Mouse (Mus musculus) forebrain, embryonic 12.5 days (tissue): ENCODE data around the gene Cd2. TPM values are rescaled to one million over a fixed set of nuclear protein-coding genes. Genes with fewer than 3 reads are reported as not detected.

Experiments
- ATAC-seq: fragments of 200-750 bp; cut with Nextera tagmentation; 2 replicates; pipeline ENCODE4 v1.8.0; 2017; ENCODE audit warnings: moderate TSS enrichment; ENCODE audit not compliant: low FRiP score
- H3K27ac ChIP-seq: fragments of 300-500 bp; sonication (generic); 2 replicates; pipeline ENCODE4 v1.5.1; 2016; ENCODE audit warnings: mild to moderate bottlenecking
- H3K27me3 ChIP-seq: fragments of 300-500 bp; sonication (generic); 2 replicates; pipeline ENCODE4 v1.6.1; 2016; ENCODE audit warnings: mild to moderate bottlenecking
- H3K36me3 ChIP-seq: fragments of 300-500 bp; sonication (generic); replicated peaks from 2 replicates; pipeline ENCODE4 v1.6.1; 2016; ENCODE audit warnings: mild to moderate bottlenecking
- H3K4me1 ChIP-seq: fragments of 300-500 bp; sonication (generic); 2 replicates; pipeline ENCODE4 v1.6.1; 2016
- H3K4me2 ChIP-seq: fragments of 300-500 bp; sonication (generic); 2 replicates; pipeline ENCODE4 v1.6.1; 2016; ENCODE audit warnings: mild to moderate bottlenecking, moderate library complexity
- H3K4me3 ChIP-seq: fragments of 300-500 bp; sonication (generic); replicated peaks from 2 replicates; pipeline ENCODE4 v1.5.1; 2016; ENCODE audit warnings: mild to moderate bottlenecking
- H3K9ac ChIP-seq: fragments of 300-500 bp; sonication (generic); 2 replicates; pipeline ENCODE4 v1.6.1; 2016; ENCODE audit warnings: mild to moderate bottlenecking
- H3K9me3 ChIP-seq: fragments of 300-500 bp; sonication (generic); 2 replicates; pipeline ENCODE4 v1.6.1; 2016
- WGBS: fragments of 180-500 bp; shearing (Covaris S2); methylation state at CpG from one replicate; pipeline ENCODE4 v1.1.7; 2016; 5-methylcytosine and 5-hydroxymethylcytosine counted together
- polyA plus RNA-seq: library from polyadenylated mRNA; unstranded; fragments of >200 nt; fragmentation: Nextera tagmentation; extraction: Ambion mirVana; gene quantifications from 2 replicates; pipeline ENCODE4 v1.2.1, GENCODE M21; 2016

Cd2 gene
- polyA plus RNA-seq, 1 experiment from 2014 or later = not detected

- H3K9ac ChIP-seq = no peak overlapping the region
- no peak for ATAC-seq
- no peak overlapping the region for H3K27ac ChIP-seq
- 0 out of 2 replicates have a peak, but pooled peaks cover 2% of the 10 kb centered on the region for H3K4me1 ChIP-seq
- no peak overlapping the region for H3K4me3 ChIP-seq
- H3K36me3 ChIP-seq = no peaks in the 10 kb centered on the region
- H3K27me3 ChIP-seq = no peaks in the 10 kb centered on the region
- no peaks in the 10 kb centered on the region for H3K9me3 ChIP-seq
- no peak overlapping the region for H3K4me2 ChIP-seq
- 89% methylated on average over 19 of the region's 19 CpGs for WGBS
Observed at GRCm38 (mm10) chr3:101290587-101291520, 3.1 kb upstream of the Cd2 start.

DNA sequence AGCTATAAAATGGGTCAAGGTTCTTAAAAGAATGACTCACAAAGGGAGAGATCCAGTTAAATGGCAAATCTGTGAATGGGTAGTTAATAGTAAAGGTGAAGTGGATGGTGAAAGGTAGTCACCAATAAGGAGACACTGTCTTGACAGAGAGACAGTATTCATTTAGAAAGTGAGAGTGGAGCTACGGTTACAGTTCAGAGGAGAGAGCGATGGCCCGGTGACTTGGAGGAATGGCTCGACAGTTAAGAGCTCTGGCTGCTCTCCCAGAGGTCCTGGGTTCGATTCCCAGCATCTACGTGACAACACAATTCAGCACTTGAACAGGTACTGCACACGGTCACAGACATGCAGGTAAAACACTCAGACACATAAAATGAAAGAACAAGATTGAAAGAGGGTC lies 2.3 kb upstream of the Cd2 start:
- 93% methylated on average over 7 of the region's 7 CpGs for WGBS
- Histone ChIP-seq H3K4me3 (no peak overlapping the region), H3K4me2 (no peak overlapping the region), H3K4me1 (0 out of 2 replicates have a peak, but pooled peaks cover 1% of the 10 kb centered on the region), H3K36me3 (no peaks in the 10 kb centered on the region), H3K27ac (no peak overlapping the region), H3K27me3 (no peaks in the 10 kb centered on the region), H3K9me3 (no peaks in the 10 kb centered on the region), H3K9ac (no peak overlapping the region)
- ATAC-seq = no peak

- no peaks in the 10 kb centered on the region for H3K4me1 ChIP-seq
- ATAC-seq = no peak
- no peaks in the 10 kb centered on the region for H3K27me3 ChIP-seq
- no peak overlapping the region for H3K9ac ChIP-seq
- H3K4me3 ChIP-seq = no peak overlapping the region
- H3K36me3 ChIP-seq = no peaks in the 10 kb centered on the region
- no peaks in the 10 kb centered on the region for H3K9me3 ChIP-seq
- no peak overlapping the region for H3K27ac ChIP-seq
- WGBS = 88% methylated on average over 3 of the region's 3 CpGs
- no peak overlapping the region for H3K4me2 ChIP-seq
Observed at GRCm38 (mm10) chr3:101289406-101289805, 1.7 kb upstream of the Cd2 start.

DNA sequence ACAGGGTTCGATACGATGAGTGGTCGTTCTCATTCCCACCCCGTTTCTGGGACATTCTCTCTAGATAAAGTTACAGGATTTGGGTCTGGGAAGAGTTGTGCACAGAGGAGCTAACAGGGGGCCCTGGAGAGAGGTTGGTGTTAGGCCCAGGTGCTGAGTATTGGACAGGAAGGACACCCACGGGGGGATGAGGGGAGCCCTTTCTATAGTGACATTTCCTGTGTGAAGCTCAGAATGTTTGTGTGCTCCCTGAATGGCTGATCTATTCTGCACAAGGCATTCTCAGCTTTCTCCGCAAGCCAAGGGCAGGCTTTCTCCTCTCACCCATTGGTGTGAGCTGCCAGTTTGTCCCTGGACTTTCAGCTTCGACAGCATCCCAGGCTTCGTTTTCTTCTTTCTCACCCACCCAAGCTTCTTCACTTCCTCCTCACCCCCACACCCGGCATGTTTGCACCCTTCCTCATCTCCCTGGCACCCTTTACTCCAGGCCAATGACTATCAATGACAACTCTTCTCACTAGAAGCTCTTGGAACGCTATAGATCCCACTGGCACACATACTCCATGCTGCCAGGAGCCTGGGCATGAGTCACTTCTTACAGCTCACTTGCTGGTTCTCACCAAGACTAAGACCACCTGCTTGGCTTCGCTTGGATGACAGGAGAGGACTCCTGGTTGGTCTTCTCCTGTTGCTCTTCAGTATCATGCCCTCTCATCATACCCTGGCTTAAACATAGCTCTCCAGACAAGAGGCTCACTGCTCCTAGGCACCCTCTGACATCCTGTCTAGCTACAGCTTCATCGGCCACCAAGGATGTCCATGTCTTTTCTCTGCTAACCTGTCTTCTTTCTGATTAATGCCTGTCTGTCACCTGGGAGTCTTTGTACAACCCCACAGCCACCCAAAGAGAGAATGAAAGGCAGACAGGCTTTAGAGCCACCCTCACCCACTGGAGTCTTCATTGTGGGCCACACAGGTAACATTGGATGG lies 1.1 kb downstream of the Cd2 start:
- H3K27ac ChIP-seq = no peak overlapping the region
- no peaks in the 10 kb centered on the region for H3K27me3 ChIP-seq
- no peak overlapping the region for H3K4me3 ChIP-seq
- H3K4me2 ChIP-seq = no peak overlapping the region
- no peak overlapping the region for H3K9ac ChIP-seq
- H3K9me3 ChIP-seq = no peaks in the 10 kb centered on the region
- 89% methylated on average over 12 of the region's 12 CpGs for WGBS
- H3K36me3 ChIP-seq = no peaks in the 10 kb centered on the region
- ATAC-seq = no peak
- H3K4me1 ChIP-seq = no peaks in the 10 kb centered on the region; the same call in 1 of the 2 replicates

DNA sequence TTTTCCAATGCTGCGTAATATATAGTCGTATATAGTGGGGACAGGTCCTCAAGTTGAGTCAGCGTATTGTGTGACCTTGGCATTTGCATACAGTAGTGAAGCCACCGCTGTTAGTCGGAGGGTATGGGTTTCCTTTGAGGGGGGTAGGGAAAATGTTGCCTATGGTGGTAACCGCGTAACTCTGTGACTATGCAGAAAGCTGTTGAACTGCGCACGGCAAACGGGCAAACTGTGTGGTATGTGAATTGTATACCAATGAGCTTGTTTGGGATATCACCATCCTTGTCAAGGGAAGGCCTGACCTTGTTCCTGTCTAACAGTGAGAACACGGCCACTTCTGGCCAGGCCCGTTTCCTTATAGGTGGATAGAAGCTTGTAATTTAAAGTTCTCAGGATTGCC lies 1.9 kb downstream of the Cd2 start:
- H3K27ac ChIP-seq = no peak overlapping the region
- H3K4me1 ChIP-seq = peaks cover 6% of the 10 kb centered on the region
- H3K9ac ChIP-seq = no peak overlapping the region
- H3K36me3 ChIP-seq = no peaks in the 10 kb centered on the region
- 0 out of 2 replicates have a peak, but pooled peaks have one; percentile 17 for ATAC-seq
- H3K4me3 ChIP-seq = no peak overlapping the region
- no peaks in the 10 kb centered on the region for H3K9me3 ChIP-seq
- 92% methylated on average over 12 of the region's 12 CpGs for WGBS
- H3K27me3 ChIP-seq = no peaks in the 10 kb centered on the region
- no peak overlapping the region for H3K4me2 ChIP-seq

- 0 out of 2 replicates have a peak, but pooled peaks cover 3% of the 10 kb centered on the region for H3K27me3 ChIP-seq
- H3K4me2 ChIP-seq = no peak overlapping the region
- H3K36me3 ChIP-seq = no peaks in the 10 kb centered on the region
- H3K4me1 ChIP-seq = peaks cover 11% of the 10 kb centered on the region
- H3K27ac ChIP-seq = no peak overlapping the region
- 90% methylated on average over 5 of the region's 5 CpGs for WGBS
- H3K9me3 ChIP-seq = no peaks in the 10 kb centered on the region
- H3K9ac ChIP-seq = no peak overlapping the region
- H3K4me3 ChIP-seq = no peak overlapping the region
- no peak for ATAC-seq
Observed at GRCm38 (mm10) chr3:101285021-101285615, 2.6 kb downstream of the Cd2 start.

DNA sequence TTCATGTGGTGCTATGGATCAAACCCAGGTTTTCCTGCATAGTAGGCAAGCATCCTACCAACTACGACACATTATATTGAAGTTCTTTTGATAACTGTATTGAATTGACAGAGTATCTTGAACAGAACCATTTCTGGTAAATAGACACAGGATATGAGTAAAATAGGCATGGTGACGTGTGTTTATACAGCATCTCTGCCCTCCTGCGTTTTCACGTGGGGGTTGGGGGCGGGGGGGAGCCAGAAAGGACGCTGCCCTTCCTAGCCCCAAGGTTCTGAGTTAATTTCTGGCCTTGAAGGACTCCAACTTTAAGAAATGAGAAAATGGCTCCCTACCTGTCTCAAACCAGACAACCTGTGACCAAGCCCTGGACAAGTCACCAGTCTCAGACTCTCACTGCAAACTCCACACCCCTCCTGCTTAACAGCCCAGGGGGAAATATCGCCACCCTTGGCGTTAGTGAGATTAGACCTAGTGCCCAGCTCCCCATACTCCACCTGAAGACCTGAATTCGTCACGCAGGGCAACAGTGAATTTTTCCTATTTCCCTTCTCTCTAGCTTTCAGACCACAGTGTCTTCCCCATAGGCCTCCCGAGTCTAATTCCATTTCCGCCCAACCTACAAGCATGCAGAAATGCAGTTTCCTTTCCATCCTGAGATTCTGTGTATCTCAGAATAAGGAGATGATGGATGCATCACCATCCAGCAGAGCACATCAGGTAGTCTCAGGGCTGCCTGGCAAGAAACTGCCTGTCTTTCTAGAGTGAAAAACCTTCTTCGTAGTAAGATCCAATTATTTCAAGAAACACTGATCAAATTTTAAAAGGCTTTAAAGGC lies 3.7 kb downstream of the Cd2 start:
- Histone ChIP-seq H3K4me1 (peaks cover 11% of the 10 kb centered on the region), H3K36me3 (no peaks in the 10 kb centered on the region), H3K9ac (no peak overlapping the region), H3K9me3 (no peaks in the 10 kb centered on the region), H3K4me3 (no peak overlapping the region), H3K27me3 (0 out of 2 replicates have a peak, but pooled peaks cover 3% of the 10 kb centered on the region), H3K4me2 (no peak overlapping the region), H3K27ac (no peak overlapping the region)
- no peak for ATAC-seq
- 89% methylated on average over 13 of the region's 13 CpGs for WGBS

GRCm38 (mm10) chr3:101283441-101283840 lies 4.3 kb downstream of the Cd2 start:
- no peaks in the 10 kb centered on the region for H3K36me3 ChIP-seq
- H3K27ac ChIP-seq = no peak overlapping the region
- no peak overlapping the region for H3K4me3 ChIP-seq
- H3K4me2 ChIP-seq = no peak overlapping the region
- no peak for ATAC-seq
- 80% methylated on average over 4 of the region's 4 CpGs for WGBS
- 0 out of 2 replicates have a peak, but pooled peaks cover 3% of the 10 kb centered on the region for H3K27me3 ChIP-seq
- peaks cover 11% of the 10 kb centered on the region for H3K4me1 ChIP-seq
- H3K9ac ChIP-seq = no peak overlapping the region
- H3K9me3 ChIP-seq = no peaks in the 10 kb centered on the region

DNA sequence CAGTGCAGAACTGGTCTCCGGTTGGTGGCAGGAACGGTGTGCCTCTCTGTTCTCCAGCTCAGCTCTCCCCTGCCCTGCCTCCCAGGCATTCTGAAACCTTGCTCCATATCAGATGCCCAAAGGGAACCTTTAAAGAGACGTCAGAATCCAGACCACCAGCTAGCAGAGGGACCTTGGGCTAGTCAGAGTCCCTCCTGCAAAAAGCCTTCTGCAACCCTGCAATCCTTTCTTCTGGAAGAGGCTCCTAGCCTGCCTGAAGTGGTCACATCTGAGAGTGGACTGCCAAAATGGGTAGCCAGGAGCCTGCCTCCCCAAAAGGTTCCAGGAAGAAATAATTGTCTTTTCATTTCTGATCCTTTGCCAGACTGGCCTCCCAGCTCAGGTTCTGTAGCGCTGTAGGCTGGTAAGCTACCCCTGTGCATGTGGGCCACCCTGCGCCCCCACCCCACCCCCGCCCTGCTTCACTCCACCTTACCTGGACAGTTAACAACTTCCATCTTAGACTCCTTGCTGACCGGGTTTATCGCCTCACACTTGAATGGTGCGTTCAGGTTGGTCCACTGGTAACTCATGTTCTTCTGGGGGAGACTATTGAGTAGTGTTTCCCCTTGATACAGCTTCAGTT lies 5.1 kb downstream of the Cd2 start:
- H3K9ac ChIP-seq = no peak overlapping the region
- peaks cover 11% of the 10 kb centered on the region for H3K4me1 ChIP-seq
- H3K4me2 ChIP-seq = no peak overlapping the region
- H3K4me3 ChIP-seq = no peak overlapping the region
- H3K9me3 ChIP-seq = no peaks in the 10 kb centered on the region
- H3K27me3 ChIP-seq = 0 out of 2 replicates have a peak, but pooled peaks cover 3% of the 10 kb centered on the region
- 94% methylated on average over 9 of the region's 9 CpGs for WGBS
- no peak for ATAC-seq
- H3K36me3 ChIP-seq = no peaks in the 10 kb centered on the region
- H3K27ac ChIP-seq = no peak overlapping the region

- ATAC-seq = no peak
- Histone ChIP-seq H3K4me2 (no peak overlapping the region), H3K9me3 (no peaks in the 10 kb centered on the region), H3K36me3 (no peaks in the 10 kb centered on the region), H3K4me1 (peaks cover 14% of the 10 kb centered on the region), H3K4me3 (no peak overlapping the region), H3K9ac (no peak overlapping the region), H3K27me3 (0 out of 2 replicates have a peak, but pooled peaks cover 3% of the 10 kb centered on the region), H3K27ac (no peak overlapping the region)
- 74% methylated on average over 4 of the region's 4 CpGs for WGBS
Observed at GRCm38 (mm10) chr3:101281841-101282240, 5.9 kb downstream of the Cd2 start.
